Mouse (Mus musculus) cerebellum, adult 2 months (tissue): ENCODE data around the gene D11Wsu47e.

Source experiments
- CTCF ChIP-seq: fragments of 200-500 bp; IDR thresholded peaks from 2 replicates; pipeline ENCODE4 v1.5.1; 2011; ENCODE audit warnings: low read depth, mild to moderate bottlenecking, control low read depth, low read length, moderate library complexity, borderline replicate concordance; ENCODE audit not compliant: insufficient read depth
- POLR2A ChIP-seq: fragments of 200-500 bp; IDR thresholded peaks from 2 replicates; pipeline ENCODE4 v1.6.1; 2011; ENCODE audit warnings: low read length, control low read depth, borderline replicate concordance; ENCODE audit not compliant: insufficient read depth

GRCm38 (mm10) chr11:113737553-113737854, 53.3 kb downstream of the D11Wsu47e start:
- TF ChIP-seq CTCF (no peak), POLR2A (no peak)
